Mouse (Mus musculus): ENCODE data around the gene Rpl39l. TPM values are rescaled to one million over a fixed set of nuclear protein-coding genes. Genes with fewer than 3 reads are reported as not detected.
"Not testable (repeated sequence)": the region's sequence is repeated elsewhere in the genome, so short reads cannot be mapped to it uniquely, and the experiment has no call there.

Rpl39l gene
- polyA plus RNA-seq, 1 experiment from 2014 or later, result 0.47 TPM

GRCm38 (mm10) chr16:10171276-10171675, 1.2 kb downstream of the Rpl39l start:
- no peaks in the 10 kb centered on the region for H3K9me3 ChIP-seq (ENCODE audit: low read length)
- no peaks in the 10 kb centered on the region for H3K36me3 ChIP-seq (replicated peaks; ENCODE audit: insufficient read depth, low read length)
- no peak overlapping the region for H3K9ac ChIP-seq (replicated peaks)
- H3K27ac ChIP-seq (ENCODE audit: low read depth), result no peak overlapping the region
- no peak for ATAC-seq
- TF ChIP-seq CTCF (IDR thresholded peaks at IDR 0.05; ENCODE audit: low read depth) (no peak), EP300 (IDR thresholded peaks at IDR 0.05; ENCODE audit: low read depth) (no peak)
- H3K4me2 ChIP-seq (ENCODE audit: low read depth, low read length), result no peak overlapping the region
- DNase-seq, result no peak
- H3K4me1 ChIP-seq (ENCODE audit: insufficient read depth), result no peaks in the 10 kb centered on the region
- no peaks in the 10 kb centered on the region for H3K27me3 ChIP-seq (ENCODE audit: insufficient read depth, low read length)
- WGBS (ENCODE audit: insufficient replicate concordance), result 69% methylated on average over 4 of the region's 4 CpGs
- H3K4me3 ChIP-seq (ENCODE audit: low read depth, low read length), result no peak overlapping the region

DNA sequence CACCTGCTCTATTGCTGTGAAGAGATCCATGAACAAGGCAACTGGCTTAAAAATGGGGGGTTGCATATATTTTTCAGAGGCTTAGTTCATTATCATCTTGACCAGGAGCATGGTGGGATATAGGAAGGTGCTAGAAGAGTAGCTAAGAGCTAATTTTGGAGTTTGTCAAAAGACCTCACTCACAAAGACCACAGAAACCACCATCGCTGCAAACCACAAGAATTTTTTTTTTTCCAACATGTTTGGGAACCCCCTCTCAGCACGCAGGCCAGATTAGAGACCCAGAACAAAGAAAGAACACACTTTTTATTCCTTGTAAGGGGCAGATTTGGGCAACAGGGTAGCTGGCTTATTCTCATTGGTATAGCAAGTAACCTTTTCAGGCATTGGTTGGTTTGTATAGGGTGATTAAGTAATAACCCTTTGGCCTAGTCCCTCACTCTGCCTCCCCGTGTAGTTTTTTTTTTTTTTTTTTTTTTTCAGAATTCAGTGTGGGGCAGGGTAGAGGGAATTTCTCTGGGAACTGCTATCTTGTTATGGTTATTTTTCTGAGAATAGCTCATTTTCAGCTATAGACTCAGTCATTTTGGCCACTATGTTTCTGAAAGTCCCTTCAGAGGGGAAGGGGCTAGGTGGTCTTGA, 2.3 kb downstream of the Rpl39l start:
- no peaks in the 10 kb centered on the region for H3K4me1 ChIP-seq (ENCODE audit: insufficient read depth)
- no peaks in the 10 kb centered on the region for H3K36me3 ChIP-seq (replicated peaks; ENCODE audit: insufficient read depth, low read length)
- no peak overlapping the region for H3K9ac ChIP-seq (replicated peaks)
- no peaks in the 10 kb centered on the region for H3K9me3 ChIP-seq (ENCODE audit: low read length)
- no peak overlapping the region for H3K4me2 ChIP-seq (ENCODE audit: low read depth, low read length)
- 54% methylated on average over 3 of the region's 3 CpGs for WGBS (ENCODE audit: insufficient replicate concordance)
- no peak overlapping the region for H3K4me3 ChIP-seq (ENCODE audit: low read depth, low read length)
- DNase-seq (no peak), ATAC-seq (no peak)
- H3K27ac ChIP-seq (ENCODE audit: low read depth), result no peak overlapping the region
- TF ChIP-seq CTCF (IDR thresholded peaks at IDR 0.05; ENCODE audit: low read depth) (no peak), EP300 (IDR thresholded peaks at IDR 0.05; ENCODE audit: low read depth) (no peak)
- no peaks in the 10 kb centered on the region for H3K27me3 ChIP-seq (ENCODE audit: insufficient read depth, low read length)

DNA sequence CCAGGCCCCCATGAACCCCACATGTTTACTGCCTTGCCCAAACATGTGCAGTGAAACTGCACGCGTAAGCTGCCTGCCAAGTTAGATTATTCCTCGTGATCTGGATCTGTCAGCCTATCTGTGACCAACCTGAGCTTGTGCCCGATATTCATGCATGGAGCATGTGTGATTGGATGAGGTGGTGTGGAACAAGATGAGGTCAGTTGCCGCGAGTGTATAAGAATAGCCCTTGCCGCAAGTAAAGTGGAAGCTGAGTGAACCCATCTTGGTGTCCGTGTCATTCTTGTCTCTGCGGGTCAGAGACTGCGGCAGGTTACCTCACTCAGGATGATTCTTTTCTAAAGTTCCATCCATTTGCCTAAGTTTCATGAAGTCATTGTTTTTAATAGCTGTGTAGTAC, 17.4 kb downstream of the Rpl39l start:
- ATAC-seq; H3K9me3 ChIP-seq (ENCODE audit: low read length); H3K4me3 ChIP-seq (ENCODE audit: low read depth, low read length); H3K27me3 ChIP-seq (ENCODE audit: insufficient read depth, low read length); DNase-seq; H3K4me1 ChIP-seq (ENCODE audit: insufficient read depth); H3K36me3 ChIP-seq (replicated peaks; ENCODE audit: insufficient read depth, low read length); H3K9ac ChIP-seq (replicated peaks); H3K4me2 ChIP-seq (ENCODE audit: low read depth, low read length); H3K27ac ChIP-seq (ENCODE audit: low read depth): not testable (repeated sequence)
- WGBS (ENCODE audit: insufficient replicate concordance), result 95% methylated on average over 10 of the region's 10 CpGs

GRCm38 (mm10) chr16:10192679-10193506, 22.9 kb downstream of the Rpl39l start, which contains the start of gene Atf7ip2:
TSS of gene Atf7ip2 (plus strand) at chr16:10192712.
- ATAC-seq (peak; percentile 91), DNase-seq (peak; percentile 87)
- no peak for TF ChIP-seq CTCF (IDR thresholded peaks at IDR 0.05; ENCODE audit: low read depth)
- Histone ChIP-seq H3K4me2 (ENCODE audit: low read depth, low read length) (peak within 1 kb of the TSS; percentile 86), H3K4me1 (ENCODE audit: insufficient read depth) (peaks cover 9% of the 10 kb centered on the region; the same call in 1 of the 2 replicates), H3K9ac (replicated peaks) (0 out of 2 replicates have a peak within 1 kb of the TSS, but pooled peaks have one; percentile 41), H3K4me3 (ENCODE audit: low read depth, low read length) (peak within 1 kb of the TSS; percentile 54), H3K36me3 (replicated peaks; ENCODE audit: insufficient read depth, low read length) (no peaks in the 10 kb centered on the region), H3K27me3 (ENCODE audit: insufficient read depth, low read length) (peaks cover 7% of the 10 kb centered on the region; the same call in 1 of the 2 replicates), H3K27ac (ENCODE audit: low read depth) (no peak within 1 kb of the TSS), H3K9me3 (ENCODE audit: low read length) (no peaks in the 10 kb centered on the region)
- 1% methylated on average over 62 of the region's 63 CpGs for WGBS (ENCODE audit: insufficient replicate concordance)

- Histone ChIP-seq H3K4me2 (ENCODE audit: low read depth, low read length) (no peak overlapping the region), H3K36me3 (replicated peaks; ENCODE audit: insufficient read depth, low read length) (no peaks in the 10 kb centered on the region), H3K9ac (replicated peaks) (no peak overlapping the region), H3K27me3 (ENCODE audit: insufficient read depth, low read length) (no peaks in the 10 kb centered on the region), H3K9me3 (ENCODE audit: low read length) (no peaks in the 10 kb centered on the region), H3K27ac (ENCODE audit: low read depth) (no peak overlapping the region), H3K4me3 (ENCODE audit: low read depth, low read length) (no peak overlapping the region), H3K4me1 (ENCODE audit: insufficient read depth) (no peaks in the 10 kb centered on the region)
- TF ChIP-seq CTCF (IDR thresholded peaks at IDR 0.05; ENCODE audit: low read depth) (0 out of 2 replicates have a peak, but pooled peaks have one; percentile 13), EP300 (IDR thresholded peaks at IDR 0.05; ENCODE audit: low read depth) (no peak)
- no peak for ATAC-seq
- 67% methylated on average over 1 of the region's 1 CpGs for WGBS (ENCODE audit: insufficient replicate concordance)
- DNase-seq, result no peak
Measured at GRCm38 (mm10) chr16:10208777-10209176, 38.8 kb downstream of the Rpl39l start.

DNA sequence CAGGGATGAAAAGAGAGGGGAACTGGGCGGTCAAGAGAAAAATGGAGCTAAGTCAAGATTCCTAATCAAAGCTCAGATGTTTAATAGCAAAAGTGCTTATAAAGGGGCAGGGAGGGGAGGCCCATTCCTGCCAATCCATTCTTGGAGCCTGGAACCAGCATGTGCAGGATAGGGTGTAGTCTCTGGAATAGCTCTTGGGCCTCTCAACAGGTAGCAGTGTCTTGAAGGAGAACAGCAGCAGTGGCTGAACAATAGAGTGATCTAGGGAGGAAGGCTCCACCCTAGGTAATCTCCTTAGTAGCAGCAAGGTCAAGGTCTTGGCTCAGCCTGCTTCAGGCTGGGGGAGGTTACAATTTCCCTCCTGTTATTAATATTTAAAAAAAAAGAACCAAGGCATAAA, 46.3 kb downstream of the Rpl39l start:
- 76% methylated on average over 1 of the region's 1 CpGs for WGBS (ENCODE audit: insufficient replicate concordance)
- H3K4me2 ChIP-seq (ENCODE audit: low read depth, low read length); H3K9ac ChIP-seq (replicated peaks); H3K4me1 ChIP-seq (ENCODE audit: insufficient read depth); H3K27me3 ChIP-seq (ENCODE audit: insufficient read depth, low read length); H3K36me3 ChIP-seq (replicated peaks; ENCODE audit: insufficient read depth, low read length); H3K4me3 ChIP-seq (ENCODE audit: low read depth, low read length); H3K27ac ChIP-seq (ENCODE audit: low read depth); DNase-seq; ATAC-seq; H3K9me3 ChIP-seq (ENCODE audit: low read length): not testable (repeated sequence)

GRCm38 (mm10) chr16:10217020-10217419, 47.0 kb downstream of the Rpl39l start:
- H3K4me2 ChIP-seq (ENCODE audit: low read depth, low read length); H3K4me1 ChIP-seq (ENCODE audit: insufficient read depth); DNase-seq; H3K27ac ChIP-seq (ENCODE audit: low read depth); H3K27me3 ChIP-seq (ENCODE audit: insufficient read depth, low read length); H3K9ac ChIP-seq (replicated peaks); H3K36me3 ChIP-seq (replicated peaks; ENCODE audit: insufficient read depth, low read length); H3K4me3 ChIP-seq (ENCODE audit: low read depth, low read length); ATAC-seq; H3K9me3 ChIP-seq (ENCODE audit: low read length): not testable (repeated sequence)
- 72% methylated on average over 2 of the region's 2 CpGs for WGBS (ENCODE audit: insufficient replicate concordance)
